Mouse (Mus musculus) megakaryocyte, embryonic 14.5 days (primary cell): Measurements from ENCODE around the gene Col4a1.

Experiments used
- FLI1 ChIP-seq: IDR thresholded peaks from 2 replicates; pipeline ENCODE4 v1.6.1; 2012; ENCODE audit warnings: low read length, inconsistent platforms, mixed read lengths
- GATA1 ChIP-seq: IDR thresholded peaks from 3 replicates; pipeline ENCODE4 v1.6.1; 2012; ENCODE audit warnings: mixed read lengths, low read length, inconsistent platforms, borderline replicate concordance

DNA sequence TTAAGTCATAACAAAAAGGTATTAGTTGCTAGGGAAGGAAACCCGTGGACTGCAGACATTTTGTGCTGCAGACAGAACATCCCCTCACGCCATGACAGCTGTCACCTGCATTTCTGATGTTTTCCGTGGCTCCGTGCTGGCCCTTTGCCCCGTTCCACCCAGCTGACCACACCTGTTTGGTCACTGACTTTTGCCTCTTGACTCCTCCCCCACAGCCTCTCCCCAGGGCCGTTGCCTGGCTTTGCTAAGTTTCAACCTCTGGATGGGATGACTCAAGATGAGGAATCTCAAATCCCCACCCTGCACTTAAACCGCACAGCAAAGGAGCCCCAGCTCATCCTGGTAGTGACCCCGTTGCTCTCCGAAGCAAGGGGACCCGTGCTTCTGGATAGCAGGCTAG lies 33.6 kb upstream of the Col4a1 start:
- TF ChIP-seq GATA1 (no peak), FLI1 (no peak)
